Mouse (Mus musculus): ENCODE measurements around the gene Vash2.

GRCm38 (mm10) chr1:190898186-190898585 is 80.9 kb downstream of the Vash2 start:
- no peak for TF ChIP-seq CTCF (IDR thresholded peaks at IDR 0.05; ENCODE audit: extremely low read depth, insufficient read depth, low read length)
- TF ChIP-seq POLR2A (IDR thresholded peaks at IDR 0.05; ENCODE audit: extremely low read depth, insufficient read depth, low read length), result no peak
